Mouse (Mus musculus) E14TG2a.4 (cell line): ENCODE data around the gene Nedd8.

Experiments
- H3K27me3 ChIP-seq: 2 replicates; pipeline ENCODE4 v1.6.1; 2014; ENCODE audit warnings: low read length, control low read depth; ENCODE audit not compliant: insufficient read depth
- H3K36me3 ChIP-seq: 2 replicates; pipeline ENCODE4 v1.6.1; 2014; ENCODE audit warnings: low read length, control low read depth; ENCODE audit not compliant: insufficient read depth
- H3K4me1 ChIP-seq: replicated peaks from 2 replicates; pipeline ENCODE4 v1.6.1; 2014; ENCODE audit warnings: low read depth, low read length, control low read depth
- H3K4me3 ChIP-seq: replicated peaks from 2 replicates; pipeline ENCODE4 v1.5.1; 2014; ENCODE audit warnings: mild to moderate bottlenecking, low read length
- H3K9me3 ChIP-seq: 2 replicates; pipeline ENCODE4 v1.6.1; 2014; ENCODE audit warnings: low read length, control low read depth
- CTCF ChIP-seq: conservative IDR thresholded peaks from 2 replicates; pipeline ENCODE4 v1.5.1; 2014; ENCODE audit warnings: low read length
- NANOG ChIP-seq: IDR thresholded peaks from 2 replicates; pipeline ENCODE4 v1.6.1; 2014; ENCODE audit warnings: borderline replicate concordance, low read length, mixed read lengths
- POU5F1 ChIP-seq: IDR thresholded peaks from 2 replicates; pipeline ENCODE4 v1.6.1; 2014; ENCODE audit warnings: low read length, borderline replicate concordance

Nedd8 gene

GRCm38 (mm10) chr14:55681160-55682117, 9.5 kb upstream of the Nedd8 start, which contains the start of gene Tinf2:
Gene Tinf2 (minus strand): TSS chr14:55681820.
- peaks cover 30% of the 10 kb centered on the region for H3K4me1 ChIP-seq
- peaks cover 46% of the 10 kb centered on the region for H3K36me3 ChIP-seq
- peak within 1 kb of the TSS; percentile 95 for H3K4me3 ChIP-seq
- H3K27me3 ChIP-seq = no peaks in the 10 kb centered on the region
- H3K9me3 ChIP-seq = no peaks in the 10 kb centered on the region
- TF ChIP-seq CTCF (peak; percentile 53), NANOG (peak; percentile 28; the same call in 1 of the 2 replicates), POU5F1 (no peak)

GRCm38 (mm10) chr14:55677615-55678014, 5.7 kb upstream of the Nedd8 start:
- TF ChIP-seq NANOG = no peak
- TF ChIP-seq CTCF = no peak
- TF ChIP-seq POU5F1 = no peak

GRCm38 (mm10) chr14:55672741-55673060, 777 bp upstream of the Nedd8 start:
- H3K36me3 ChIP-seq = peaks cover 58% of the 10 kb centered on the region
- no peak for TF ChIP-seq CTCF
- TF ChIP-seq NANOG = no peak
- TF ChIP-seq POU5F1 = no peak
- H3K9me3 ChIP-seq = no peaks in the 10 kb centered on the region
- peak overlapping the region; percentile 94 for H3K4me3 ChIP-seq
- no peaks in the 10 kb centered on the region for H3K27me3 ChIP-seq
- peaks cover 38% of the 10 kb centered on the region for H3K4me1 ChIP-seq

More at GRCm38 (mm10) chr14:55677615-55678014, 5.7 kb upstream of the Nedd8 start:
- peaks cover 40% of the 10 kb centered on the region for H3K4me1 ChIP-seq
- no peaks in the 10 kb centered on the region for H3K9me3 ChIP-seq
- no peak overlapping the region for H3K4me3 ChIP-seq
- peaks cover 63% of the 10 kb centered on the region for H3K36me3 ChIP-seq
- no peaks in the 10 kb centered on the region for H3K27me3 ChIP-seq

- Histone ChIP-seq H3K27me3 (no peaks in the 10 kb centered on the region), H3K9me3 (no peaks in the 10 kb centered on the region), H3K4me3 (peak overlapping the region; percentile 94), H3K4me1 (peaks cover 44% of the 10 kb centered on the region), H3K36me3 (peaks cover 53% of the 10 kb centered on the region)
- TF ChIP-seq POU5F1 = no peak
- TF ChIP-seq NANOG = no peak
- no peak for TF ChIP-seq CTCF
Measured at GRCm38 (mm10) chr14:55671486-55671832, 465 bp downstream of the Nedd8 start.

GRCm38 (mm10) chr14:55660636-55661035, 11.3 kb downstream of the Nedd8 start:
- Histone ChIP-seq H3K9me3 (no peaks in the 10 kb centered on the region), H3K36me3 (peaks cover 66% of the 10 kb centered on the region), H3K4me3 (peak overlapping the region; percentile 84; the same call in 1 of the 2 replicates), H3K27me3 (no peaks in the 10 kb centered on the region), H3K4me1 (peaks cover 25% of the 10 kb centered on the region)
- no peak for TF ChIP-seq POU5F1
- TF ChIP-seq NANOG = no peak
- TF ChIP-seq CTCF = no peak

GRCm38 (mm10) chr14:55659960-55660573, 11.9 kb downstream of the Nedd8 start, which contains the start of gene Mdp1:
Gene Mdp1 (minus strand): TSS chr14:55660508.
- Histone ChIP-seq H3K27me3 (no peaks in the 10 kb centered on the region), H3K9me3 (no peaks in the 10 kb centered on the region), H3K36me3 (peaks cover 60% of the 10 kb centered on the region), H3K4me1 (peaks cover 23% of the 10 kb centered on the region), H3K4me3 (peak within 1 kb of the TSS; percentile 84)
- TF ChIP-seq NANOG = no peak
- TF ChIP-seq CTCF = no peak
- no peak for TF ChIP-seq POU5F1

GRCm38 (mm10) chr14:55658011-55658410, 13.9 kb downstream of the Nedd8 start:
- no peak for TF ChIP-seq POU5F1
- TF ChIP-seq NANOG = no peak
- no peak for TF ChIP-seq CTCF
- H3K4me1 ChIP-seq = peaks cover 23% of the 10 kb centered on the region

GRCm38 (mm10) chr14:55656935-55657334, 15.0 kb downstream of the Nedd8 start:
- H3K4me1 ChIP-seq = peaks cover 24% of the 10 kb centered on the region
- TF ChIP-seq CTCF (no peak), POU5F1 (no peak), NANOG (no peak)
- H3K36me3 ChIP-seq = peaks cover 29% of the 10 kb centered on the region
- H3K9me3 ChIP-seq = no peaks in the 10 kb centered on the region
- no peak overlapping the region for H3K4me3 ChIP-seq
- peaks cover 6% of the 10 kb centered on the region; the same call in 1 of the 2 replicates for H3K27me3 ChIP-seq

More at GRCm38 (mm10) chr14:55658011-55658410, 13.9 kb downstream of the Nedd8 start:
- Histone ChIP-seq H3K36me3 (peaks cover 40% of the 10 kb centered on the region), H3K27me3 (peaks cover 3% of the 10 kb centered on the region; the same call in 1 of the 2 replicates), H3K4me3 (no peak overlapping the region), H3K9me3 (no peaks in the 10 kb centered on the region)

- TF ChIP-seq CTCF (no peak), POU5F1 (no peak), NANOG (no peak)
- Histone ChIP-seq H3K4me1 (peaks cover 12% of the 10 kb centered on the region), H3K36me3 (peaks cover 1% of the 10 kb centered on the region)
Measured at GRCm38 (mm10) chr14:55651528-55651927, 20.4 kb downstream of the Nedd8 start.

More at GRCm38 (mm10) chr14:55651528-55651927, 20.4 kb downstream of the Nedd8 start:
- peaks cover 18% of the 10 kb centered on the region for H3K27me3 ChIP-seq
- no peak overlapping the region for H3K4me3 ChIP-seq
- H3K9me3 ChIP-seq = no peaks in the 10 kb centered on the region
